ENCODE assay signal across 27 mouse cellular contexts in the genomic region with DNA sequence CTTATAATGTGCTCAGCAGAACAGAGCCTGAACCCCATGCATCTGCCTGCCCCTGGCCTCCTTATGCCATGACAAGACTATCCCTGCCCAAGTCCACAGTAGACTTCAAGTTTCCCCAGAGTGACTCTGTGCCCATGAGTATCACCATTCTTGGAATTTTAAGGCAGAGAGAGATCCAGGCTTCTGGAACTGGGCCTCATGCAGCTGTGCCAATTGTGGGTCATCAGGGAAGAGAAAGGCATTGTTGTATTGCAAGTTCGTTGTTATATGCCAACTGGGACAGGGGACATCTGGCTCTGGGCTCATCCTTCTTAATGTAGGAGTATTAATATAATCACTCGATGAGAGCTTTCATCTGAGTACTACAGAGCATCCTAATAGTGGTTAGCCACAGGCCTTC.
DNase-seq lines count a peak whose midpoint lies in the region; ATAC-seq and TF ChIP-seq lines count a peak whose summit lies in the region.
"Had no signal": no experiment of that assay in that cellular context is flagged by ENCODE, and none has a peak within 500 bp of the region (broad histone marks: within the 10 kb centered on the region; RNA-seq: fewer than 3 reads in every experiment).

No protein-coding gene starts in this region.

- no peaks in the 10 kb centered on the region for H3K36me3 ChIP-seq in limb, embryonic 11.5 days (ENCODE audit: control insufficient read depth, insufficient read depth, low read length)
- H3K36me3 ChIP-seq in intestine, embryonic 16.5 days (ENCODE audit: control insufficient read depth, insufficient read depth, low read length), result no peaks in the 10 kb centered on the region
- H3K36me3 ChIP-seq in thymus, adult 2 months (ENCODE audit: control insufficient read depth, insufficient read depth, low read length), result no peaks in the 10 kb centered on the region
- H3K36me3 ChIP-seq: embryonic facial prominence, embryonic 13.5 days; embryonic facial prominence, embryonic 15.5 days; G1E had no signal

- peak; percentile 84 for DNase-seq in heart, adult 11 months
- DNase-seq in heart, adult 18-20 months, result no peak
- peak; percentile 75 for DNase-seq in adipocyte (ENCODE audit: low spot score)
- peak; percentile 7 for DNase-seq in fat pad, adult 2 months (ENCODE audit: extremely low read depth, low read depth, low spot score)
- no peak for DNase-seq in limb, embryonic 11.5 days (ENCODE audit: low spot score)
- DNase-seq in embryo, embryonic 10.5 days (ENCODE audit: low spot score), result no peak
- DNase-seq in thymus, adult 2 months, result no peak
- DNase-seq: adrenal gland, adult 2 months; adrenal gland, postnatal 10 days; adrenal gland, postnatal 25 days; B cell, adult 2 months; cerebellum, adult 11 months; cerebellum, adult 18-20 months; cerebellum, adult 8-10 months; cerebellum, adult 9-11 months; cerebellum, postnatal 14 days; cerebellum, postnatal 36 days had no signal

- H3K9me3 ChIP-seq in limb, embryonic 11.5 days (ENCODE audit: control insufficient read depth, low read length), result no peaks in the 10 kb centered on the region
- H3K9me3 ChIP-seq in intestine, embryonic 16.5 days (ENCODE audit: control insufficient read depth, low read length), result no peaks in the 10 kb centered on the region
- H3K9me3 ChIP-seq: embryonic facial prominence, embryonic 13.5 days; embryonic facial prominence, embryonic 15.5 days; forebrain, embryonic 13.5 days had no signal

- TF ChIP-seq CTCF in thymus, adult 2 months (IDR thresholded peaks at IDR 0.05; ENCODE audit: borderline replicate concordance, control insufficient read depth, extremely low read depth, insufficient read depth, low read length, poor library complexity), result no peak

- no peaks in the 10 kb centered on the region for H3K27me3 ChIP-seq in limb, embryonic 11.5 days (ENCODE audit: control insufficient read depth, insufficient read depth, low read length)
- H3K27me3 ChIP-seq in intestine, embryonic 16.5 days (replicated peaks; ENCODE audit: control insufficient read depth, insufficient read depth, low read length), result no peaks in the 10 kb centered on the region
- no peaks in the 10 kb centered on the region for H3K27me3 ChIP-seq in thymus, adult 2 months (ENCODE audit: control insufficient read depth, insufficient read depth, low read length)
- H3K27me3 ChIP-seq: embryonic facial prominence, embryonic 13.5 days; embryonic facial prominence, embryonic 15.5 days; forebrain, embryonic 13.5 days; Patski had no signal

- no peak for ATAC-seq in limb, embryonic 11.5 days (ENCODE audit: insufficient number of reproducible peaks, low FRiP score, low TSS enrichment, low read depth)
- ATAC-seq in intestine, embryonic 16.5 days, result no peak
- ATAC-seq: activated CD4-positive, CD25-positive, alpha-beta regulatory T cell, adult 4 months; CD4-positive, CD25-positive, alpha-beta regulatory T cell, adult 4 months; forebrain, embryonic 13.5 days; forebrain, embryonic 16.5 days; Patski had no signal

- H3K9ac ChIP-seq in limb, embryonic 11.5 days (ENCODE audit: low read length), result no peak overlapping the region
- no peak overlapping the region for H3K9ac ChIP-seq in intestine, embryonic 16.5 days (ENCODE audit: low read depth, low read length)
- H3K9ac ChIP-seq: embryonic facial prominence, embryonic 13.5 days; embryonic facial prominence, embryonic 15.5 days; forebrain, embryonic 13.5 days had no signal

- no peak for TF ChIP-seq POLR2A in thymus, adult 2 months (IDR thresholded peaks at IDR 0.05; ENCODE audit: control insufficient read depth, extremely low read depth, insufficient read depth, low read length, poor library complexity)

- peak overlapping the region; percentile 62 for H3K27ac ChIP-seq in limb, embryonic 11.5 days (replicated peaks; ENCODE audit: low read depth, low read length)
- H3K27ac ChIP-seq in intestine, embryonic 16.5 days (ENCODE audit: low read length), result no peak overlapping the region
- no peak overlapping the region for H3K27ac ChIP-seq in thymus, adult 2 months (ENCODE audit: control insufficient read depth, insufficient read depth, low read length)
- H3K27ac ChIP-seq: embryonic facial prominence, embryonic 13.5 days; embryonic facial prominence, embryonic 15.5 days; forebrain, embryonic 13.5 days had no signal

- H3K4me1 ChIP-seq in limb, embryonic 11.5 days (ENCODE audit: control insufficient read depth, insufficient read depth, low read length), result peaks cover 6% of the 10 kb centered on the region; the same call in 1 of the 2 replicates
- no peaks in the 10 kb centered on the region for H3K4me1 ChIP-seq in intestine, embryonic 16.5 days (ENCODE audit: control insufficient read depth, insufficient read depth, low read length)
- no peaks in the 10 kb centered on the region for H3K4me1 ChIP-seq in thymus, adult 2 months (replicated peaks; ENCODE audit: control insufficient read depth, insufficient read depth, low read length)
- H3K4me1 ChIP-seq: forebrain, embryonic 13.5 days had no signal

- WGBS in limb, embryonic 11.5 days, result 94% methylated on average over 2 of the region's 2 CpGs
- WGBS in intestine, embryonic 16.5 days, result 75% methylated on average over 2 of the region's 2 CpGs
- 94% methylated on average over 2 of the region's 2 CpGs for WGBS in thymus, adult 2 months

- H3K4me3 ChIP-seq in limb, embryonic 11.5 days (ENCODE audit: low read depth, low read length), result no peak overlapping the region
- H3K4me3 ChIP-seq in intestine, embryonic 16.5 days (ENCODE audit: low read length), result no peak overlapping the region
- H3K4me3 ChIP-seq in thymus, adult 2 months (ENCODE audit: control insufficient read depth, insufficient read depth, low read length), result no peak overlapping the region
- H3K4me3 ChIP-seq: embryonic facial prominence, embryonic 13.5 days; embryonic facial prominence, embryonic 15.5 days; erythroblast, embryonic 14.5 days; forebrain, embryonic 13.5 days had no signal

- no peak overlapping the region for H3K4me2 ChIP-seq in limb, embryonic 11.5 days (ENCODE audit: low read depth, severe bottlenecking)
- no peak overlapping the region for H3K4me2 ChIP-seq in intestine, embryonic 16.5 days (ENCODE audit: low read depth, low read length)
- H3K4me2 ChIP-seq: embryonic facial prominence, embryonic 13.5 days; embryonic facial prominence, embryonic 15.5 days; forebrain, embryonic 13.5 days had no signal

Comparison
In these comparisons a context has a peak if more than half of its experiments do, and no peak if none do; other contexts are left out.
1. DNase-seq: peak in heart, adult 11 months (single experiment), adipocyte (single experiment) and fat pad, adult 2 months (single experiment); none in heart, adult 18-20 months (0 of 2), limb, embryonic 11.5 days (single experiment), embryo, embryonic 10.5 days (single experiment) and thymus, adult 2 months (single experiment).